In genomic region chr1:166010106-166010505, GRCm38 (mm10) we compare ENCODE assay signal across 19 mouse cellular contexts. TPM values are rescaled to one million over a fixed set of nuclear protein-coding genes. Genes with fewer than 3 reads are reported as not detected.
A peak's percentile ranks its signal among the peaks of the same experiment; 100 is the strongest.
DNase-seq lines count a peak whose midpoint lies in the region; ATAC-seq lines count a peak whose summit lies in the region.
"Had no signal": no experiment of that assay in that cellular context is flagged by ENCODE, and none has a peak within 500 bp of the region (broad histone marks: within the 10 kb centered on the region; RNA-seq: fewer than 3 reads in every experiment).

No protein-coding gene starts in this region.

- DNase-seq in adrenal gland, postnatal 10 days = no peak
- DNase-seq in heart, adult 8-10 months (ENCODE audit: low spot score) = no peak
- no peak for DNase-seq in urinary bladder, postnatal 25 days (ENCODE audit: low spot score)
- DNase-seq: adrenal gland, adult 2 months; adrenal gland, postnatal 14 days; adrenal gland, postnatal 36 days; B cell, adult 2 months; cerebellum, adult 11-12 months; cerebellum, adult 2 months; cerebellum, adult 9-10 months; cerebellum, postnatal 10 days; cerebellum, postnatal 25 days; forebrain, postnatal 0 days had no signal

- ATAC-seq in CD4-positive, CD25-positive, alpha-beta regulatory T cell, adult 4 months = peak; percentile 76
- ATAC-seq in activated CD4-positive, CD25-positive, alpha-beta regulatory T cell, adult 4 months = peak; percentile 63
- ATAC-seq in inflammation-experienced regulatory T-cells, adult 6 months = peak; percentile 80
- ATAC-seq: forebrain, embryonic 13.5 days; forebrain, embryonic 15.5 days; forebrain, postnatal 0 days; Patski had no signal

RNA-seq across cellular contexts. Expression of gene Pou2f1, which starts 7.6 kb away (rescaled TPM):
- 10 to 100 TPM; 53.6 to 55.3 TPM for polyA plus RNA-seq in CD4-positive, CD25-positive, alpha-beta regulatory T cell, adult 4 months (2017; shearing (Covaris generic))
- polyA plus RNA-seq in activated CD4-positive, CD25-positive, alpha-beta regulatory T cell, adult 4 months (2017; shearing (Covaris generic)) = 10 to 100 TPM; 34.8 to 36.9 TPM
- 10 to 100 TPM; 26.0 to 60.8 (median 47.6) TPM for polyA plus RNA-seq in inflammation-experienced regulatory T-cells, adult 6 months (2017; shearing (Covaris generic))
- total RNA-seq in adrenal gland, postnatal 10 days (2021) = 10 to 100 TPM; 11.3 to 17.5 TPM
- total RNA-seq in heart, adult 8-10 months (2022) = 10 to 100 TPM in 3 of 4 experiments, 1 to 10 TPM in 1; 9.7 to 16.5 (median 11.5) TPM
